Mouse (Mus musculus) ovary, postnatal 10 days (tissue): ENCODE data around the gene Phf5a.

Experiments used
- DNase-seq: peaks from one replicate; pipeline ENCODE4 v3.0.0; 2022; ENCODE audit warnings: low spot score

Gene Phf5a

GRCm38 (mm10) chr15:81848301-81848700, 23.4 kb downstream of the Phf5a start:
- no peak for DNase-seq

DNA sequence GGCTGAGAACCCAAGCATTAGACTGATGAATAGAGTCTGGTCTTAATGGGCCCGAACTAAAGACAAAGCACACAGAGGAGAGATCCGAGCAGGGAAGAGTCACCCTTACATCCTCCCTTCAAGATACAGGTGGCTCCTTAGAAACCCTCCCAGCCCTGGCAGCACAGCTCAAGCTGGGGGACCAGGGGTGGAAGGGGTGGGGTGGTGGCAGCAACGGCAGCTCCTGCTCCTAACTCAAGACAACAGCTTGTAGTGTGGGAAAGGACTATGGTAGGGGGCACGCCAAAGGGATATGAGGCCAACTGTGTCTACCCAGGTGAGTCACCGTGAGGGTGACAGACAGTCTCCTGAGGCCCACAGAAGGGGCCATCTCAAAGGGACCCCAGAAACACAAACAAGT, 23.9 kb downstream of the Phf5a start:
- no peak for DNase-seq

DNA sequence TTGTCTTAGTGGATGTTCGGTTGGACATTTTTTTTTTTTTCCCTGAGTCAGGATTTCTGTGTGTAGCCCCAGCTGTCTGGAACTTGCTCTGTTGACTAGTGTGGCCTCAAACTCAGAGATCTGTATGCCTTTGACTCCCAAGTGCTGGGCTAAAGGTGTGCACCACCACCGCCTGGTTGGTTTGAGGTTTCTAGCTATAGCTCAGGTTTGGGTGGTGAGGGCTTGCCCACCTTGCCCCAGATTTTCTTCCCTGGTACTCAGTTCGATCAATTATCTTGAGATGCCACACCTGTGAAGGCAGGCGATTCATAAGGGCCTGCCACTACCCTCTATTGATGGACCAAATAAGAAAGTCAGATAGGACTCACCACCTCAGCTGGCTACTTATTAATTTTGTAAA, 24.6 kb downstream of the Phf5a start:
- DNase-seq = no peak

- DNase-seq = no peak
Measured at GRCm38 (mm10) chr15:81846755-81847154, 25.0 kb downstream of the Phf5a start.

GRCm38 (mm10) chr15:81845724-81846123, 26.0 kb downstream of the Phf5a start:
- DNase-seq = no peak

GRCm38 (mm10) chr15:81845033-81845625, 26.6 kb downstream of the Phf5a start:
- no peak for DNase-seq

DNA sequence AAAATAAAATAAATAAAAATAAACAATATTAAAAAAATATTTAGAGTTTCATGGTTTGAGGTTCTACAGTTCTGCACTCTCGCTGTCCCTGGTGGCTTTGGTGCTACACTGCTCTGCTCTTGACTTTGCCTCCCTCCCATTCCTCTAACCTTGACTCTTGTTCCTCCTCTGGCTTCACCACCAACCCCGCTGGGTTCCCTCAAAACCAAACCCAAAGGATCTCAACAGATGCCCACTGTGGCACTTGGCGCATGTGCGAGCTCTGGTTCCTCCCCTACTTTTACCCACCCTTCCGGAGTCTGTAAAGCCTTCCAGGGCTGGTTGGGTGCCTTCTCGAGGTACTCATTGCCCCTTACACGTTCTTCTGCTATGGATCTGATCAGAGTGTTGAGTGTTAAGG, 29.4 kb downstream of the Phf5a start:
- DNase-seq = no peak

GRCm38 (mm10) chr15:81840306-81840705, 31.4 kb downstream of the Phf5a start:
- DNase-seq = no peak

DNA sequence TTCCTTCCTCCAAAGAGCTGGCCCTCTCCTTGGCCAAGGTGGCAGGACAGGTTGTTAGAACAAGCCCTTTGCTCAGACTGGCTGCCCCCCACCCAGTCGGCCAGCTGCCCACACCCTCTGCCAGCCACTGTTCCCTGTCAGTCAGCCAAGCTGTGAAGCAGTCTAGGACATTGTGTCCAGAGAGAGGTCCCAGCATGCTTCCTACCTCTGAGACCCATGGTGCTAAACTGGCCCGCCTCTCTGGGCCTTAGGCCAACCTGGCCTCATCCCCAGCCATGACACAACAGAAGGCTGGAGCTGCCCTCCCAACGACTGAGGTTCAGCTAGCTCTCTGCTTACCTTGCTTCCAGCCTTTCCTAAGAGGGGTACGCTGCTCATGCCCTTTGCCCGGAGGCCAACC, 32.1 kb downstream of the Phf5a start:
- DNase-seq = no peak

GRCm38 (mm10) chr15:81838554-81839235, 33.0 kb downstream of the Phf5a start:
- DNase-seq = no peak

GRCm38 (mm10) chr15:81836966-81837920, 34.5 kb downstream of the Phf5a start:
- no peak for DNase-seq

GRCm38 (mm10) chr15:81836124-81836821, 35.4 kb downstream of the Phf5a start:
- peak; percentile 63 for DNase-seq

DNA sequence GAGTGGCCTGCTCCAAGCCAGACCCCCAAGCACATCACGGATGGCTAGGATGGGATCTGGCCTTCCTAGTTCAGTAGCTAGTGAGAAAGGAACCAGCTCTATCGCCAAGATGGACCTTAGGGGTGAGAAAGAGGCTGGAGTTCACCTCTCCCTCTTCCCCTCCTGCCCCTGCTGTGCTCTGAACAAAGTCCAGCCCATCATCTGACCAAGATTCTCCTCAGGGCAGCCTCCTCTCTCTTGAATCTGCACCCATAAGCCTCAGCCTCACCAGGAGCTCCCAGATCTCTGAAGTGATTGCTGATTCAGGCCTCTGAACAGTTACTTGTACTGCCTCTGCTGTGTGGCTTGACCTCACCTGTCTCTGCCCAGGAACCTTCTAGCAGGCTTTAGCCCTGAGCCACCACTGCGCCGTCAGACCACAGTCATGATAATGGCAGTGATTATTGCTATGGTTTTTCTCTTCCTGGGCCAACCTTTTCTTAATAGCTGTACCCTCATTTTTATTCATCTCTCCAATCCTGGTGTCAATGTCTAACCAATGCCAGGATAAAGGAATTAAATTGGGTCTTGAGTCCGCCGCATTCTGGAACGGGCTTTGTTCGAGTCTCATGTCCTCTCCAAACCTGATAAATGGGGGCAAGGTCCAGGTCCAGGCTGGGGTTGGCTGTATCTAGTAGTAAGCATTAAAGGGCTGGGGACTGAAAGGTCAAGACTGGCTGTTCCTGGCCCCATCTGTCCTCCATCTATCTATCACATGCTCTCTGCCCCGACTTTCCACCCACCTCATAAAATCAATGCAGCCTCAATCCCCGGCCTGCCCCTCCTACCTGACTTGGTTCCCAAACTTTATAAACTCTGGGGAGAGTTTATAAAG, 36.5 kb downstream of the Phf5a start:
- no peak for DNase-seq

DNA sequence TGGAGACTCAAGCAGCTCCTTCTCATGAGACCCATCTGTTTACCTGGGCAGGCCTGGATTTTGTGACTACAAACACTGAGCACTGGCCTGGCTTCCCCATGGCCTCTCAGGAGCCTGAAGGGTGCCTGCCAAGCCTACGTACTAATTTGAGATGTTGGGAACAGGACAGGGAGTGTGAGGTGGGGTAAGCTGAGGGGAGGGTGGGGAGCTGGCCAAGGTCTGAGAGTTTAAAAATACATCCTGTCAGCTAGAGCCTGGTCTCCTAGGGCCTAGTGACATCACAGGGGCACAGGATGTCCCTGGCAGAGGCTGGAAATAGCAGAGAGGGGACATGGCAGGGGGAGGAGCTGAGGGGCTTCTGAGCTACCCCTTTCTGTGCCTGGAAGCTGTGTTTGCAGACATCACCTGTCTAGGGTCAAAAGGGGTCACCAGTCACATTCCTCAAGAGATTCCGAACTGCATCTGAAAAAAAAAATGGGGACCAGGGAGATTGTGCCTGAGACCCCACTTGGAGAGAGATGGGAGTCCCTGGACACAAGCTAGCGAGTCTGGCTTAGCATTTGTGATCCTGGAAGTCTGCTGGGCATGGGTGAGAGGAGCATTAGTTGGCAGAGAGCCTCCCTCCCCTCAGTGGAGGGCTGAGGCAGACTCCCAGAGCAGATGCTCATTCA, 37.4 kb downstream of the Phf5a start:
- no peak for DNase-seq

- no peak for DNase-seq
Measured at GRCm38 (mm10) chr15:81833481-81833880, 38.2 kb downstream of the Phf5a start.

DNA sequence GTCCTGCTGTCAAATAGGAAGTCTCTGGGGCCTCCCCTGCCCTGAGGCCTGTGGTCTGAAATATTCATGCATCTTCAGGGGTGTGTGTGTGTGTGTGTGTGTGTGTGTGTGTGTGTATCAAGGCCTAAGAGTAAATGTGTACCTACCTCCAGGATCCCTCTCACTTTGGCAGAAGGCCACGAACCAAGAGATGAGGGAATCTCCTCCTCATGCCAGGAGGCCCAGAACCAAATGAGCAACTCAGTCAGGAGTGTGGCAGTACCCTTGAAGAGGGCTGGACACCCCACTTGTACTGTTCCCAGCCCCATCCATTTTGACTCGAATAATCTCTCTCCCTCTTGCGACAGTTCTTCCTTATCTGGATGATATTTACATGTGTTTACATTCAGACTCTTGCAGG, 39.5 kb downstream of the Phf5a start:
- DNase-seq = no peak

GRCm38 (mm10) chr15:81831136-81831825, 40.4 kb downstream of the Phf5a start:
- peak; percentile 70 for DNase-seq

GRCm38 (mm10) chr15:81830530-81830929, 41.2 kb downstream of the Phf5a start:
- DNase-seq = no peak

DNA sequence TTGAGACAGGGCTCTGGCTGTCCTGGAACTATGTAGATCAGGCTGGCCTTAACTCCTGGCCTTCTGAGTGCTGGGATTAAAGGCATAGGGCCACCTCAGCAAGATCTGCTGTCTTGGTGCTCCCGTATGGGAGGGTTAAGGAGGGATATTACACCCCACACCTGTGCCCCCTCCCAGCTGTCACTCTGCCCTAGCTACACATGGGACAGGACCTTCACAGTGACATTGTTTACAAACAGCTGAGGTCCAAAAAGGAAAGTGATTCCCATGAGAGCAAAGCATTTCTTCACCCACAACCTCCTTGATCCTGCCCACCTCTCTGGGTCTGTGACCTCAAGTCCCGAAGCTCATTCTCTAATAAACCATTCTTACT, 42.5 kb downstream of the Phf5a start:
- DNase-seq = no peak
